11 mouse cellular contexts compared by ENCODE assay signal in the genomic region with DNA sequence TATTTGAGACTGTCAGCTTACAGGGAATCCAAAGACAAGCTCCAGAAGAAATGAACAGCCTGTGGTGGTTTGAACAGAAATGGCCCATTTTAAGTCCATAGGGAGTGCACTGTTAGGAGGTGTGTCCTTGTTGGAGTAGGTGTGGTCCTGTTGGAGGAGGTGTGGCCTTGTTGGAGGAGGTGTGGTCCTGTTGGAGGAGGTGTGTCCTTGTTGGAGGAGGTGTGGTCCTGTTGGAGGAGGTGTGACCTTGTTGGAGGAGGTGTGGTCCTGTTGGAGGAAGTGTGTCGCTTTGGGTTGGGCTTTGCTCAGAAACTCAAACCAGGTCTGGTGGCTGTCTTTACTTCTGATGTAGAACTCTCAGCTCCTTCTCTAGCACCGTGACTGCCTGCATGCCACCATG. TPM values are rescaled to one million over a fixed set of nuclear protein-coding genes. Genes with fewer than 3 reads are reported as not detected.
A peak's percentile ranks its signal among the peaks of the same experiment; 100 is the strongest.
DNase-seq lines count a peak whose midpoint lies in the region; ATAC-seq lines count a peak whose summit lies in the region.
"Had no signal": no experiment of that assay in that cellular context is flagged by ENCODE, and none has a peak within 500 bp of the region (broad histone marks: within the 10 kb centered on the region; RNA-seq: fewer than 3 reads in every experiment).

No protein-coding gene starts in this region.

- H3K27ac ChIP-seq in liver, embryonic 13.5 days, result no peak overlapping the region
- no peak overlapping the region for H3K27ac ChIP-seq in hindbrain, embryonic 11.5 days (ENCODE audit: low read depth, low read length)
- H3K27ac ChIP-seq: kidney, postnatal 0 days; midbrain, embryonic 10.5 days had no signal

- no peaks in the 10 kb centered on the region for H3K9me3 ChIP-seq in liver, embryonic 13.5 days (replicated peaks)
- H3K9me3 ChIP-seq in hindbrain, embryonic 11.5 days (ENCODE audit: control insufficient read depth, low read length), result no peaks in the 10 kb centered on the region
- H3K9me3 ChIP-seq: midbrain, embryonic 10.5 days had no signal

- DNase-seq in c-Kit-positive CD71-positive TER-119-negative erythroid progenitor cells, embryonic 14.5 days (ENCODE audit: low read depth), result peak; percentile 35
- peak; percentile 66 for DNase-seq in liver, embryonic 13.5 days
- DNase-seq in spleen, postnatal 36 days (ENCODE audit: low spot score in 2 of 2), result peak; percentile 67 to 75
- no peak for DNase-seq in hindbrain, embryonic 11.5 days (ENCODE audit: low spot score)
- no peak for DNase-seq in ovary, adult 18-20 months (ENCODE audit: low spot score)
- DNase-seq in left cerebral cortex, adult 8-10 months (ENCODE audit: low spot score in 2 of 2), result no peak
- no peak for DNase-seq in left cerebral cortex, postnatal 10 days (ENCODE audit: extremely low spot score in 1 of 2, low spot score in 2 of 2)

- intact Hi-C loops in left cerebral cortex, postnatal 10 days (cut with DNase I), result no loop called here

- H3K27me3 ChIP-seq in liver, embryonic 13.5 days, result no peaks in the 10 kb centered on the region
- H3K27me3 ChIP-seq in hindbrain, embryonic 11.5 days (ENCODE audit: control insufficient read depth, insufficient read depth, low read length), result no peaks in the 10 kb centered on the region
- H3K27me3 ChIP-seq: Patski had no signal

- no peak overlapping the region for H3K9ac ChIP-seq in liver, embryonic 13.5 days
- H3K9ac ChIP-seq in hindbrain, embryonic 11.5 days (ENCODE audit: low read depth, low read length), result no peak overlapping the region

- peak; percentile 63 for ATAC-seq in CD4-positive, CD25-positive, alpha-beta regulatory T cell, adult 4 months
- peak; percentile 87 for ATAC-seq in liver, embryonic 13.5 days (ENCODE audit: low read depth)
- no peak for ATAC-seq in hindbrain, embryonic 11.5 days (ENCODE audit: low FRiP score)
- ATAC-seq: Patski had no signal

- H3K4me1 ChIP-seq in liver, embryonic 13.5 days (replicated peaks), result peaks cover 22% of the 10 kb centered on the region
- peaks cover 10% of the 10 kb centered on the region for H3K4me1 ChIP-seq in hindbrain, embryonic 11.5 days (replicated peaks; ENCODE audit: control insufficient read depth, insufficient read depth, low read length)

- H3K4me2 ChIP-seq in liver, embryonic 13.5 days, result no peak overlapping the region
- H3K4me2 ChIP-seq in hindbrain, embryonic 11.5 days (replicated peaks; ENCODE audit: low read depth, low read length), result no peak overlapping the region

- WGBS in liver, embryonic 13.5 days (ENCODE audit: insufficient replicate concordance), result 22% methylated on average over 2 of the region's 2 CpGs
- 46% methylated on average over 2 of the region's 2 CpGs for WGBS in hindbrain, embryonic 11.5 days

- H3K4me3 ChIP-seq in liver, embryonic 13.5 days (replicated peaks), result no peak overlapping the region
- no peak overlapping the region for H3K4me3 ChIP-seq in hindbrain, embryonic 11.5 days (ENCODE audit: low read depth, low read length)
- H3K4me3 ChIP-seq: midbrain, embryonic 10.5 days had no signal

- H3K36me3 ChIP-seq in liver, embryonic 13.5 days, result no peaks in the 10 kb centered on the region
- H3K36me3 ChIP-seq in hindbrain, embryonic 11.5 days (ENCODE audit: control insufficient read depth, insufficient read depth, low read length), result no peaks in the 10 kb centered on the region
- H3K36me3 ChIP-seq: midbrain, embryonic 10.5 days had no signal

RNA-seq across cellular contexts. Expression of gene Parp11, which starts 48.6 kb away (rescaled TPM):
- polyA plus RNA-seq in CD4-positive, CD25-positive, alpha-beta regulatory T cell, adult 4 months (2017; shearing (Covaris generic)), result 10 to 100 TPM; 68.1 to 69.0 TPM
- polyA plus RNA-seq in liver, embryonic 13.5 days (2015; fragmentation: Nextera tagmentation; extraction: Ambion mirVana), result 6.2 and 7.5 TPM in 2 replicates
- polyA plus RNA-seq in hindbrain, embryonic 11.5 days (2014; fragmentation: Nextera tagmentation; extraction: Ambion mirVana), result 59.7 and 61.1 TPM in 2 replicates
- total RNA-seq in left cerebral cortex, adult 8-10 months (2022), result 10 to 100 TPM; 26.2 to 39.0 (median 35.6) TPM
- total RNA-seq in left cerebral cortex, postnatal 10 days (2021), result 10 to 100 TPM; 40.6 to 45.3 TPM

Comparison
In these comparisons a context has a peak if more than half of its experiments do, and no peak if none do; other contexts are left out.
1. DNase-seq: peak in c-Kit-positive CD71-positive TER-119-negative erythroid progenitor cells, embryonic 14.5 days (single experiment), liver, embryonic 13.5 days (single experiment) and spleen, postnatal 36 days (2 of 2); none in hindbrain, embryonic 11.5 days (single experiment), ovary, adult 18-20 months (single experiment), left cerebral cortex, adult 8-10 months (0 of 2) and left cerebral cortex, postnatal 10 days (0 of 2).